Mouse (Mus musculus) gastrocnemius, adult 18-20 months (tissue): Measurements from ENCODE around the gene Tprn. TPM values are rescaled to one million over a fixed set of nuclear protein-coding genes. Genes with fewer than 3 reads are reported as not detected.

Experiments used
- DNase-seq: peaks from one replicate; pipeline ENCODE4 v3.0.0; 2021; ENCODE audit warnings: low spot score
- long read RNA-seq, 2 experiments: library from polyadenylated mRNA; stranded (forward); transcript quantifications; one replicate each; pipeline ENCODE4 v2.0.0; 2021
- total RNA-seq, 2 experiments: library from RNA; stranded (reverse); gene quantifications; 2 replicates each; pipeline ENCODE4 v1.2.3; 2021

Gene Tprn
- 1 to 10 TPM; 2.9 to 3.8 TPM for total RNA-seq
- long read RNA-seq, experiment 1, transcript Tprn-201 (4 exons, 2,787 nt): major isoform, 5 of 5 reads
- long read RNA-seq, experiment 1, partial matches to known transcripts: 0 of 5 reads
- long read RNA-seq, experiment 1, other reads (novel, unspliced or antisense): 0 of 5 reads
- long read RNA-seq, experiment 2, transcript Tprn-201 (4 exons, 2,787 nt): major isoform, 5 of 5 reads
- long read RNA-seq, experiment 2, partial matches to known transcripts: 0 of 5 reads
- long read RNA-seq, experiment 2, other reads (novel, unspliced or antisense): 0 of 5 reads

DNA sequence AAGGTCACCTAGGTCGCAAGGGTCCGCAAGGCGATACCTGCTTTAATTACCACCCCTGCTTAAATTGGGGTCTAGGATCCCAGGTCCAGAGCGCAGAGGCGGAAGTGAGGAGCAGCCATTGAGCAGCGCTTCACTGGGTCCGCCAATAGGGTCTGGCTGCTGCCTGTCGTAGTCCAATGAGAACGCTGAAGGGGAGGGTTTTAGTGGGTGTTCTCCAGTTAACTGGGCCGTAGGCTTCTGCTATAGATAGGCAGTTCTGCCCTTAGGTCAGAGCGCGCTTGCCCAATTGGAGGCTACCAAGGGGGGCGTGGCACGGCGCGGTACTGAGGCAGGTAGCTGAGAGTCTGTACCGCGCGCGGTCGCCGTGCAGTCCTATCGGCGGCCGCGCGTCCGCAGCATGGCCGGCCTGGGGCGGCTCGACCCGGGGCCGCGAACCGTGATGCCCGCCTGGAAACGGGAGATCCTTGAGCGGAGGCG is at the start of gene Tprn:
Gene Tprn (plus strand): TSS at position 328 of the 477 bp plus-strand sequence.
- DNase-seq: peak; percentile 97

DNA sequence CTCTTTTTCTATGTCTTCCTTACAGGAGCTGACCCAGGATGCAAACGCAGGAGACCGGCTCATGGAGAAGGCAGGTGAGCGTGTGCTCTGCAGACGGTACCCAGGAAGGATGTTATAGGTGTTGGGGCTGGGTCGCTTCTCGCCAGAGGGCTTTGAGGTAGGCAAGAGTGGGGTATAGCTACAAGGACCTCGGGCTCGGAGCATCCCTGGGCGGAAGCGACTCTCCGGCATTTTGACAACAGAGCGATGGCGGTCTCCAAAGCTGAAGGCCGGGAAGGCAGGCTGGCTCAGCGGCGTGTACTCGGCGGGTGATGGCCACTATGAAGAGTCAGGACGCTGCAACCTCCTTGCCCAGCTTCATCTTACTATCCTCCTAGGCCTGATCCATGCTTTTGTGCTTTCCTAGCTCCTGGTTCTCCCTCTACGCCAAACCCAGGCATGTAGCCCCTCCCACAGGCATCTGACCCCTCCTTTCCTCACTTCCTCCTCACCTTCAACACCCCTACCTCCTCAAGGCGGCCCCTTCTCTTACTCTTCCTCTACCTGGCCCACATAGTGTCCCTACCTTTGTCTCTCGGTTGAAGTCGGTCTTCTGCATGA is 49.1 kb upstream of the Tprn start:
- no peak for DNase-seq

DNA sequence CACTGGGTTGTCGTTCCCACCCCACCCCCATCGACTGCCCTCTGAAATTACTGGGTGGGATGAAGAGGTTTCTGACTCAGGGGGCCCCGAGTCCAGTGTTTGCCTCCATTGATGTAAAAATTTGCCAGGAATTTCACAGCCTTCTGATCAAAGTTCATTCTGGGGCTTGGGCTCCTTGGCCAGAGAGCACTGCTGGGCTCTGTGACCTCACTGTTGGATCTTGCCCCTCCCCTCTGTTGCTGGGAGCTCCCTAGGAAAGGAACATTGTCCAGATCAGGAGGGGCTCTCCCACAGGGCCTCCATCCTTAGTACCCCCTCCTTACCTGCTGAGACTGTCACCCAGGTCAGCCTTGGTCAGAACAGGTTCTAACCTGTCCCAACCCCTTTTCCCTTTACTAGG is 48.0 kb upstream of the Tprn start, which contains the start of gene Stpg3:
Gene Stpg3 (minus strand): TSS at position 194 of the 400 bp plus-strand sequence.
- no peak for DNase-seq

DNA sequence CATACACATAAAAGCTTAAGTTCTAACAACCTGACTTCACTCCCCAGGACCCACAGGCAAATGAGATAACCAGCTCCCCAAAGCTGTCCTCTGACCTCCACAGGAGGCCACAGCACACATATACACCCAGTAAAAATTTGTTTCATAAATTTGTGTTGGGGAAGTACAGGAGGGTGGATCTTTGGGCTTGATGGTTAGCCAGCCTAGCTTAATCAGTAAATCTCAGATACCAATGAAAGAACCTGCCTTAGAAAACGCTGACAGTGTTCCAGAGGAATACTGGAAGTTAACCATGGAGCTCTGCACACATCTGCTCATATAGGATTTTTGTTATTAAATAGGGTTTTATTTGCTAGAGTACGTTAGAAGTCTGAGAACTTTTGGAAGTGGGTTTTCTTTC is 44.8 kb upstream of the Tprn start:
- no peak for DNase-seq

DNA sequence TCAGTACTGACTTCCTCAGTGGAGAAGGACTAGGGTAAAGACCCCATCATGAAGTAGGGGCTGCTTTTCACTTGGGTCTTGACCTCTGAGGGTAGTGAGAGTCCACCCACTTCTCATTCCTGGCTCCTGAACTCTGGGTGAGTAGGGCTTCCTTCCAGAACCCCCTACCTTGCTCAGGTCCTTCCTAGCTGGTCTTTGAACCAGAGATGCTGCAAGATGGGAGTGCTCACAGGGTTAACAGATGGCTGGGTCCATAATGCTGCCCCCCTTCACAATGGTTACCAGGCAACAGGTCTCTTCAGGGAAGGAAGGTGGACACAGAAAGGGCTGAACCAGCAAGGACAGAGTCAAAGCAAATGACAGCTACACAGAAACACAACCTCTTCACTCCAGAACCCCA is 44.0 kb upstream of the Tprn start, which contains the start of gene Fam166a:
Gene Fam166a (plus strand): TSS at position 301 of the 400 bp plus-strand sequence.
- no peak for DNase-seq

DNA sequence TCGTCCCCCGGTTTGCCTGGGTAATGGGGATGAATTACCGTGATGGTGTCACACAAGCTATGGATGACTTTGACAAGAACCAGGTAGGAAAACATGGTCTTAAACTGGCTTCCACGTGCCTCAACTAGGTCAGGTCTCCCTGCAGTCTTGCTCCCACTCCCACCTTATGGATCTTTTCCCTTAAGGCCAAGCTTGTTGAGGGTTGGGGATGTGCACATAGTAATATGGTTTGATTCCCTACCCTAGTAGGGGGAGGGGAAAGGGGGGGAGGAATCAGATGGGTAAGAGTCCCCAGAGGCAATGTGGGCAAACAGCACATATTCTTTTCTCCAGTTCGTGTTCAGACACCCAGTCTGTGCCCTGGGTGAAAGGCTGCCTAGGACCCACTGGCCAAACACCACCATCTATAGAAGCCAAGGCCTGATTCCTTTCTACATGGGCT is 41.1 kb upstream of the Tprn start:
- no peak for DNase-seq

DNA sequence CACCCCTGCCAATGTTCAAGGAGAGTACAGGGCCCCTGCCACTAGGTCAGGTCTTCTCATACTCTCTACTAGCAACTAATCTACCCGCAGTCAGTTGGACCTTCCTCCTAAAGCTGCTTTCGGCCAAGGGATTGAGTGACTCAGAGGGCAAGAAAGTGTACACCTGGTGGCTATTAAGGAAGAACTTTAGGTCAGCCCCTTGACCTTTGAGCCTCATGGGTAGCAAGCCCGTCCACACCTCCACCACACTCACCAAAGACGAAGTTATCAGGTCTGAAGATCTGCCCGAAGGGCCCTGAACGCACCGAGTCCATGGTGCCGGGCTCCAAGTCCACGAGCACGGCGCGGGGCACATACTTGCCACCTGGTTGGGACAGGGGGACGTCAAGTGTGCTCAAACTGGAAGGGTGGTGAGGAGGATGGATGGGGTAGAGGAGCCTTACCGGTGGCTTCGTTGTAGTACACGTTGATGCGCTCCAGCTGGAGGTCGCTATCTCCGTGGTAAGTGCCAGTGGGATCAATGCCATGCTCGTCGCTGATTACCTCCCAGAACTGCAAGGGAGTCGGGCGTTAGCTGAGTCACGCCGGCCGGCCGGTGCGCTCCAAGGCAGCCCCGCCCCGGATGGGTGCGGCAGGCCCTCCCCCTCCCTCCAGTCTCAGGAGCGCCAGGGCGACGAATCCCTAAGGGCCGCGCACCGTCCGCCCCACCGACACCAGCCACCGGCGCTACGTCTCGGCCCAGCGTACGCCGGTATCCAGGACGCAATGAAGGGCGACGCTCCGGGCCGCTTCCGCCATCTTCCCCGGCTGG is 38.5 kb upstream of the Tprn start:
- DNase-seq: peak; percentile 87

DNA sequence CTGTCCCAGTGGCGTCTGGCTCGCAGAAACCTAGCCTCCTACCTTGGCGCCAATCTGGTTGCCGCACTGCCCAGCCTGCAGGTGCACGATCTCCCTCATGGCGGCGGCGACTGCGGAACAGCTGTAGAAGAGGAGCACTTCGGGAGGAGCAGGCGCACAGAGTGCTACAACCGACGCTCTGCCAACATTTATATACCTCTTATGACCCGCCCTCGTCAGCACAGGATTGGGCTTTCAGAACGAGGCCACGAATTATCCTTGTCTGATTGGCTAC is 38.0 kb upstream of the Tprn start, which contains the start of gene Tubb4b:
Gene Tubb4b (minus strand): TSS at position 211 of the 274 bp plus-strand sequence.
- no peak for DNase-seq

DNA sequence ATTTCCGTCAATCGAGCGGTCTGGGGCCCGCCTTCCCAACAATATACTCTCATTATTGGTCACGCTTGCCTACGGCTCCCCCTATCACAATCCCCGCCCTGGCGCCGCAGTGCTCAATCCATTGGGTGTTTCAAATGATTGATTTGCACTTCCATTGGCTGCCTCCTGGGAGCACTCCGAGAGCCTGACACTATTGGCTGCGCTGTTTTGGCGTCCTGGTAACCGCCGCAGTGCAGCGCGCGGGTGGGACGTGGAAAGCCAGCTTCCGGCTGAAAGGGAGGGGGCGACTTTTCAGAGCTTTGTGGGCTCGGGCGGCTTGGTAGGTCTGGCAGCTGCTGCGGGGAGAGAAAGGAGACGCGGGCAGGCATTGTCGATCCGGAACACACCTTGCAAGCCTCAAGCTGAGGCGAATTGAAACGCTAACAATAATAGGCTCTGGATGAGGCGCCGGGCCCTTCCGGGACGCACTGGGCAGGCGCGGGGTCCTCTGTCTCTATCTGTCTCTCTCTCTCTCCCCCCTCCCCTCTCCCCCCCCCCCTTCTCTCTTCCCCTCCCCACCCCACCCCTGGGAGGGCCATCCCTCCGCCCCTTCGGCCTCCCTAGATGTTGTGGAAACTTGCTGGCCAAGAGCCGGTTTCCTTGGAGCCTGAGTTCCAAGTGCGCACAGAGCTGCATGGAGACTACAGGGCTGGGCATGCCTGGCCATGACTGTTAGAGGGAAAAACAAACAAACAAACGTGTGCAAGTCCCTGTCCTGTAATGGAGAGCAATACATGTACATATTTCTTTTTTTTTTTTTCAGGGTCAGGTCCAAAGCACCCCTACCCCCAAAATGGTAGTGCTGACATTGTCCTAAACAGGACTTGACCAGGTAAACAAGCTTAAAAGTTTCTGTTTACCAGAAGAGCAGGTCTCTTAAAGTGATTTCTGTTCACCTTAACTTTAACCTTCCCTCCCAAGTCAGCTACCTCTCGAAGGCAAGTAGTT is 37.4 kb upstream of the Tprn start:
- DNase-seq: peak; percentile 99

DNA sequence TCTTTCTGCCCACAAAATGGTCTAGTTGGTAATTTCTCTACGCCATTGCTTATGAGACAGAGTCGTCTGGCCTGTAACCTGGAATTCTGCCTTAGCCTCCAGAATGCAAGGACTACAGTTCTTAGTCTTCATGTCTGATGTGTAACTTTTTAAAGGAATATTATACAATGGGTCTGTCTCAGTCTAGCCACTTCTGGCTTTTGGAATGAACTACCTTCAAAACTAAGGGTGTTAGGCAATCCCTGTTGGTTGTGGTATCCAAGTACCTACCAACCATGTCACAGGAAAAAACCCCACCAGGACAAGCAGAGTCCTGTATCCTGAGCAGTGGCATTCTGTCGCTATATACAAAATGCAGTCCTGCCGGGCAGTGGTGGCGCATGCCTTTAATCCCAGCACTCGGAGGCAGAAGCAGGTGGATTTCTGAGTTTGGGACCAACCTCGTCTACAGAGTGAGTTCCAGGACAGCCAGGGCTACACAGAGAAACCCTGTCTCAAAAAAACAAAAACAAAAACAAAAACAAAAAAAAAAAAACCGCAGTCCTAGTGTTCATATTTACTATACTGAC is 36.5 kb upstream of the Tprn start:
- no peak for DNase-seq

DNA sequence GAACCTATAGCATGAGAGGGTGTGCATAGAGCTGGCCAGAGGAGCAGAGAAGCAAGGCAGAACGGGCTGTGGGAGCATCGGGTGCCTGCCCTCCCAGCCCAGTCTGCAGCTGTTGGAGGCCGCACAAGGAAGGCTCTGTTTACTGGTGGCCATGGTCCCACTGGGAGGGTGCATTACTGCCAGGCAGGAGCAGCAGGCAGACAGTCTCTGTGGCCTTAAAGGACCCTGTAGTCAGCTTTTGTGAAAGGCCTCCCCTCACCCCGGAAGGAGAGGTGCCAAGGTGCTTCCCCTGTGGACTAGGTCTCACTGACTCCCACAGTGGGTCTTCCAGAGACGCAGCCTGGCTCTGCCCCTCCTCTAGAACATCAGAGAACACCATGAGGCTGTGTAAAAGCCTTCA is 35.6 kb upstream of the Tprn start:
- peak; percentile 65 for DNase-seq

DNA sequence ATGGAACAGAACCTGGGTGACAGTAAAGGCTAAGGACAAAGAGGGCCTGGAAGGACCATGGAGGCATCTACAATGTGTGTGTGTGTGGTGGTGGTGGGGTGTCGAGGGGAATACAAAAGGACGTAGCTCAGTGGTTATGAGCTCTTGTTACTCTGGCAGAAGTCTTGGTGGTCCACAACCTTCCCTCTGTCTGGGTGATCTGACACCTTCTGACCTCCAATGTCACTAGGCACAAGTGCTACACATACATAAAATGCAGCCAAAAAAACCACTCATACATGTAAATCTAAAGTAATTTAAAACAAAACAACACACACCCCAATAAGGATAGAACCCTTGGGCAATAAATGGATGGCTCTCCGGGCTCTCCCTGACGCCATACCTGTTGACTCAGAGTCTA is 35.0 kb upstream of the Tprn start:
- no peak for DNase-seq

DNA sequence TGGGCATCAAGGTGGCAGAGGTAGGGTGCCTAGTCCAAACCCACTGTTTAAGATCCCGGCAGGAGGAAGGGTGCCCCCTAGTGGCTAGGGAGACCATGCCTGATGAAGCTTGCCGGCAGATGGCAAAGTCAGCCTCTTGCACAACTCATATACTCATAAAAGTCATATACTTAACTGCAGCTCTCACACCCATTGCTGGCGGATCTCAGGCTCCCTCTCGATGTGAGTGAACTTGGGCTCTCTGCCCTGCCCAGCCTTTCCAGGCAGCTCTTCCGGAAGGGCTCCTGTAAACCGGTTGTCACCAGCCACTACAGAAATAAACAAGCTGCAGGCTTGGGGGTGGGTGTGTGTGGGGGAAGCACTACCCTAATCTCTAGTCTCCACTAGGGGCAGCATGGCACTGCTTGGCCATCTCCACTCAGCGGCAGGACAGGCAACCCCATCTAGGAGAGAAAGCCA is 34.0 kb upstream of the Tprn start:
- peak; percentile 90 for DNase-seq

DNA sequence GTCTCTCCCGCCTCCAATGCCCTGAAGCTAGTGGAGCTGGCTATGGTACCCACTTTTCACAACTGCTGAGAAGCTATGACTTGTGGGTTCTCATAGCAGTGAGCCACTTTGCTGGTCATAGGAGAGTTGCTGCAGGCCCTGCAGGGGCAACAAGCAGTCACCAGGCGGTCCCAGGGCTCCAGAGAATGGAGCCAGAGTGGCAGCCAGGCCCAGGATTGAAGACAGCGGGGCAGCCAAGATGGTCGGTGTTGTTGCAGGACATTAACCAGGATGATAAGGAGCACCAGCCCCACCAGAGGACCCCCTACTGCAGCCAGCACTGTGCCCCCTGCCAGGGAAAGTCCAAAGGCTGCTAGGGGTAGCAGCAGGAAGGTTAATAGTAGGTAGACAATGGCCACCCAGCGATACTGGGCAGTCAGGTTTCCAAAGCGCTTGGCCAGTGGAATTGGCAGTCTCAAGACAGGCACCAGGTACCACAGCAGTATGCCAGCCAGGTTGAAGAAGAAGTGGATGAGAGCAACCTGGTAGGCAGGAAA is 33.4 kb upstream of the Tprn start:
- no peak for DNase-seq

DNA sequence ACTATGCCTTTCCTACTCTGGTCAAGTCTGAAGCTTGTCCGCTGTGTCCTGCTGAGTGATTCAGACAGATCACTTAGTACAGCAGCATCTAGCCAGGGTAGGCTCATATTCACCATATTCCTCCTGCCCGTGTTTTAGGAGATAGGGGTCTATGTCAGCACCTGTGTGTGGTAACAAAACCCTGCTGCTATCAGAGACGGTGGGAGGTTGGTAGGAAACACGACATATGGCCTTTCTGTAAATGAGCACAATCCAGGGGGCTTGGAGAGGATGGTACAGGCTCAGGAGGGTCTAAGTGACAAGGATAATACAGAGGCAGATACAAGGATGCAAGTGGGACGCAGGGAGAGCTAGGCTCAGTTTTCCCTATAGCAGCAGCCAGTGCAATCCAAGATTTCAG is 32.8 kb upstream of the Tprn start:
- no peak for DNase-seq

DNA sequence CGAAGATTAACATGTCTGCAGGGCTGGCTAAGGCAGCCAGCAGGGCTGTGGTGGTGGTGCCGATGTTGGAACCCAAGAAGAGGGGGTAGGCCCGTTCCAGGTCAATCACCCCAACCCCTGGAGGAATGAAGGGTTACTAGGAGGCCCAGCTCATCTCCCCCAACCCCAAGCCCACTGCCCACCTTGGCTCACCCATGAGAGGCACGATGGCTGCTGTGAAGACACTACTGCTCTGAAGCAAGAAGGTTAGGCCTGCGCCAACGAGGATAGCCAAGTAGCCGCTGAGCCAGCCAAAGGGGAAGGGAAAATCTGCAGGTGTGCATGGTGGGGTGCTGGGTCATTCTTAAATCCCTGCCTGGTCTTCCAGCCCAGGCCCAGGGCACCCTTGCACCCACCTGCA is 31.8 kb upstream of the Tprn start:
- DNase-seq: no peak

DNA sequence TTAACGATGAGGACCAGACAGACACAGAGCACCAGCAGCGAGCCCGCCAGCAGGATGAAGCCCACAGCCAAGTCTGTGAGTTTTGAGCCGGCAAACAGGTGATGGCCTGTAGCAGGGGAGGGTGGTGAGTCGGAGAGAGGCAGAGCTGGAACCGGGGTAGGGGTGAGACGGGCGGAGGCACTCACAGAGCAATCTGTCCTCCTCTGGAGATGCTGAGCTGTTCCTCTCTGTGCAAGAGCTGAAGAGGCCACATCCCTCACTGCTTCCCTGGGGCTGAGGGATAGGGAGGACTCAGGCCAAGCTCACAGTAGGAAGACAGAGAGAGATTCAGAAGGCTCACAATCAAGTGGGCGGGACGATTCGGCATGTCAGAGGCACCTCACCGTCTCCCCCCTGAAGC is 31.4 kb upstream of the Tprn start:
- no peak for DNase-seq

DNA sequence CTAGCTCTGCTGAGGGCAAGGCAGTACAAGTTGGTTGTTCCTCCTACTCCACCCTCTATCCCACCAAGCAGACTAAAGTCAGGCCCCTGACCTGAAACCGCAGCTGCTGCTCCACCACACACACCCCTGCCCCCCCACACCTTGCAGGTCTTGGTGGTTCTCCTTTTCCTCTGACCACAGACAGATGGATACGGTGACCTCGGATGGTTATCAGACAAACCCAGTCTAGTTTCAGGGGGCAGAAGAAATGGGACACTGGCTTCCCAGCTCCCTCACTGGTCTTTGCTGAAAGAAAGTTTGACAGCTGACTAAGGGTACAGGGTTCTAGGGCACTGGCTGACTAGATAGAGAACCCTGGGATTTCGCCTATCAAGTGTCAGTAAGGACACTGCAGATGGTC is 29.0 kb upstream of the Tprn start:
- no peak for DNase-seq

DNA sequence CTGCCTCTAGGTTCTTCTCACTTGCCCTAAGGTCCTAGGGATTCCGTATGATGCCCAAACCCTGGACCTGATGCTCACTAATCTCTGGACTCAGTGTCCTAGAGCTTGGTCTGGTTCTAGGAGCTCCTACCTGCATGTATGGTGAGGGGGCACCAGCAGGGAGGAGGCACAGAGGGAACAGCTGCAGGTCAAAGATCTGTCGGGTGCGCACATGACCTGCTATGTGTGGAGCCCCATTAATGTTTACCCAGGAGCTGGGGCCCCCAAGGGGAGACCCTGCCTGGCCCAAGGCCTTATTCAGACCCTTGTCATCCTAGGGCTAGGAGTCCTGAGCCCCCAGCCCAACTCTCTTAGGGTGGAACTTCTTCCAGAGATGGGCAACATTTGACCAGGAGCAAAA is 28.4 kb upstream of the Tprn start, which contains the start of gene Slc34a3:
Gene Slc34a3 (minus strand): TSS at position 315 of the 400 bp plus-strand sequence.
- DNase-seq: no peak

DNA sequence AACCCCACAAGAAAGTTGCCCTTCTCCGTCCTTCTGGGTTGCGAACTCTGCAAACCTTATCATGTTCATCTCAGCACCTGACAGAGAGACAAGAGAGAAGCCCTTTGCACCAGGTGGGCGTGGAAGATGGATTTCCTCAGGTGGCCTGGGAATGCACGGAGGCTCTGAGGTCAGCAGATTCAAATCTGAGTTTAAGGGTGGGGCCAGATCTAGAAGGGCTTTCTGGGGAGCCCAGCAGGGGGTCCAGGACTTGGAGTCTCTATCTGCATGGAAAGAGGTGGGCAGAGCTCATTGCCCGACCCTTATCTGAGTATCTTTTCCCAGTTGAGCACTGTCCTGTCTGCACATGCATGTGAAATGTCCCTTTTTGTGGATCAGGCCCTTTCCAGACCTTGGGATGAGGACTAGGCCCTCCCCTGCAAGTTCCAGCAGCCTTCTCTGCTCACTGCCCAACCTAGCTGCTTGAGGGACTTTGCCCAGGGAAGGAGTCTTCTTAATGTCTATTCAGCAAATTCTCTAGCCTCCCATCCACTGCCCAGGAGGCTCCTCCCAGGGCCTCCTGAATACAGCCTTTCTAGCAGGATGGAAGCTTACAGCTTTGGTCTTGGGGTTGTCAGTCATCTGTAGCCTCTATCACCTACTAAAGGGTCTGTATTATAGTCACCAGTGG is 27.7 kb upstream of the Tprn start:
- no peak for DNase-seq
